Mouse (Mus musculus) erythroblast, embryonic 14.5 days (primary cell): ENCODE data around the gene Dmtf1.
"Not testable (repeated sequence)": the region's sequence is repeated elsewhere in the genome, so short reads cannot be mapped to it uniquely, and the experiment has no call there.

ENCODE experiments used
- GATA1 ChIP-seq: IDR thresholded peaks from 2 replicates; pipeline ENCODE4 v1.6.1; 2012; ENCODE audit warnings: low read length, inconsistent platforms, mixed read lengths
- TAL1 ChIP-seq: IDR thresholded peaks from 3 replicates; pipeline ENCODE4 v1.6.1; 2012; ENCODE audit warnings: low read length, inconsistent platforms, mixed read lengths

DNA sequence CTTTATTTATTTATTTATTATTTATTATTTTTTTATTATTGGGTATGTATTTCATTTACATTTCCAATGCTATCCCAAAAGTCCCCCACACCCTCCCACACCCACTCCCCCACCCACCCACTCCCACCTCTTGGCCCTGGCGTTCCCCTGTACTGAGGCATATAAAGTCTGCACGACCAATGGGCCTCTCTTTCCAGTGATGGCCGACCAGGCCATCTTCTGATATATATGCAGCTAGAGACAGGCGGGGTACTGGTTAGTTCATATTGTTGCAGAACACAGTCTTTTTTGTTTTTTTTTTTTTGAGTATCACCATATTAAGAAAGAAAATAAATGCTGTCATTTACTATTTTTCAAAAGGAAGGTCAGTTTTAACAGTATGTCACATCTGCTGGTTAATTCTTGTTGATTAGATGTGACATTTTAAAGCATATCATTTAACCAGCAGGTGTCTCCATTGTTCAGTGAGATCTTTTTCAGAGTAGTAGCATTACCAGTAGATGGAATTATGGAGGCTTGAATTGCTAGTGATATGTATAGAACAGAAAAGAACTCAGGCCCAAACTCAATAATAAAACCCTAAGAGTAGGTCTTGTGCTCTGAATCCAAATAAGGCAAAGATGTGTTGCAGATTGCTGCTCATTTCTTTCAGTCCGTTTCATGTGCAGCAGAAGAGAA, 7.9 kb upstream of the Dmtf1 start:
- TF ChIP-seq GATA1, TAL1: not testable (repeated sequence)
